Mouse (Mus musculus) stomach, embryonic 14.5 days (tissue): ENCODE data around the gene Slc35a2. TPM values are rescaled to one million over a fixed set of nuclear protein-coding genes. Genes with fewer than 3 reads are reported as not detected.

Source experiments
- ATAC-seq: fragments of 200-750 bp; cut with Nextera tagmentation; 2 replicates; pipeline ENCODE4 v1.8.0; 2017; ENCODE audit warnings: low read depth, moderate TSS enrichment; ENCODE audit not compliant: insufficient number of reproducible peaks, insufficient read depth, low FRiP score
- H3K27ac ChIP-seq: fragments of 300-500 bp; sonication (generic); 2 replicates; pipeline ENCODE4 v1.5.1; 2014; ENCODE audit warnings: mild to moderate bottlenecking, low read length, moderate library complexity, mixed read lengths
- H3K27me3 ChIP-seq: fragments of 300-500 bp; sonication (generic); 2 replicates; pipeline ENCODE4 v1.6.1; 2014; ENCODE audit warnings: low read length, control low read depth, mixed read lengths; ENCODE audit not compliant: control insufficient read depth, insufficient read depth
- H3K36me3 ChIP-seq: fragments of 300-500 bp; sonication (generic); 2 replicates; pipeline ENCODE4 v1.6.1; 2014; ENCODE audit warnings: mild to moderate bottlenecking, control low read depth, low read length, moderate library complexity, mixed read lengths; ENCODE audit not compliant: control insufficient read depth, insufficient read depth
- H3K4me1 ChIP-seq: fragments of 300-500 bp; sonication (generic); 2 replicates; pipeline ENCODE4 v1.6.1; 2014; ENCODE audit warnings: low read length, control low read depth, mixed read lengths; ENCODE audit not compliant: control insufficient read depth, insufficient read depth
- H3K4me2 ChIP-seq: fragments of 300-500 bp; sonication (generic); replicated peaks from 2 replicates; pipeline ENCODE4 v1.6.1; 2014; ENCODE audit warnings: low read depth, low read length, control low read depth
- H3K4me3 ChIP-seq: fragments of 300-500 bp; sonication (generic); 2 replicates; pipeline ENCODE4 v1.5.1; 2014; ENCODE audit warnings: low read depth, low read length, control low read depth
- H3K9ac ChIP-seq: fragments of 300-500 bp; sonication (generic); replicated peaks from 2 replicates; pipeline ENCODE4 v1.6.1; 2014; ENCODE audit warnings: low read depth, mild to moderate bottlenecking, control low read depth, low read length, moderate library complexity, mixed read lengths
- H3K9me3 ChIP-seq: fragments of 300-500 bp; sonication (generic); 2 replicates; pipeline ENCODE4 v1.6.1; 2016; ENCODE audit warnings: low read depth, low read length, control low read depth; ENCODE audit not compliant: control insufficient read depth
- WGBS: fragments of 180-500 bp; shearing (Covaris S2); extraction: QIAGEN DNeasy Blood & Tissue Kit; methylation state at CpG from one replicate; pipeline ENCODE4 v1.1.7; 2014; 5-methylcytosine and 5-hydroxymethylcytosine counted together
- polyA plus RNA-seq: library from polyadenylated mRNA; unstranded; fragments of >200 nt; fragmentation: Nextera tagmentation; extraction: Ambion mirVana; gene quantifications from 2 replicates; pipeline ENCODE4 v1.2.1, GENCODE M21; 2014

Gene Slc35a2
- polyA plus RNA-seq, 1 experiment from 2014 or later: 17.4 TPM

DNA sequence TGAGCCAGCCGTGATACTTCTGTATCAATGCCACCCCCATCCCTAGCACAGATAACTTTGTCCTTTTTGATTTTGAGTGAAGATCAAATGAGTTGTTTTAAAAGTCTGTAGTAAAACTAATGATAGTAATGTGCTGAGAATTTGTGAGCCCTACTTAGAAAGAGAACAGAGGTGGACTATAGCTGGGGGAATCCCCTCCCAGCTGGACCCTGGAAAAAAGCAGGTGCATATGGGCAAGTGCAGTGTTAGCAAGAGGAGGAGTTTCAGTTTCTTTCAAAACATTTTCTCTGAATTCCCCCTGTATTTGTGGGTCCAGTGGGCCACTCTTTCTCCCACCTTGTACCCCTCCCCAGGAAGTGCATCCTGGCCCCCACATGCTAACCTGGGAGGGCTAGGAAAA lies 20.6 kb upstream of the Slc35a2 start:
- Histone ChIP-seq H3K4me3 (no peak overlapping the region), H3K27me3 (no peaks in the 10 kb centered on the region), H3K27ac (no peak overlapping the region), H3K9ac (no peak overlapping the region), H3K4me2 (no peak overlapping the region), H3K9me3 (no peaks in the 10 kb centered on the region), H3K36me3 (peaks cover 6% of the 10 kb centered on the region), H3K4me1 (no peaks in the 10 kb centered on the region)
- 83% methylated on average over 1 of the region's 1 CpGs for WGBS
- ATAC-seq: no peak

DNA sequence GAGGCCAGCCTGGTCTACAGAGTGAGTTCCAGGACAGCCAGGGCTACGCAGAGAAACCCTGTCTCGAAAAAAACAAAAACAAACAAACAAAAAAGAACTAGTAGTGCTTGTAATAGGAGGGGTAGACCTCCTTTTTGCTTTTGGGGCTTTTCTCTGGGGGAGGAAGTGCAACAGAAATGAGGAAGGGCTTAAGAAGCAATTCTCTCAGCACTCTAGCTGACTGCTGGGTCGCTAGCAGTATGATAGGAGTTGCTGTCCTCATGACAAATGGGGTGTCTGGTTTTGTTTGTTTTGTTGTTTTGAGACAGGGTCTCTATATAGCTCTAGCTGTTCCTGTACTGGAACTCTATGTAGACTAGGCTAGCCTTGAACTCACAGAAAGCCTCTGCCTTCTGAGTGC lies 19.3 kb upstream of the Slc35a2 start:
- H3K9ac ChIP-seq: no peak overlapping the region
- no peak for ATAC-seq
- 76% methylated on average over 3 of the region's 3 CpGs for WGBS
- no peak overlapping the region for H3K27ac ChIP-seq
- H3K9me3 ChIP-seq: no peaks in the 10 kb centered on the region
- H3K4me3 ChIP-seq: no peak overlapping the region
- no peaks in the 10 kb centered on the region for H3K4me1 ChIP-seq
- H3K4me2 ChIP-seq: no peak overlapping the region
- H3K36me3 ChIP-seq: peaks cover 6% of the 10 kb centered on the region
- H3K27me3 ChIP-seq: no peaks in the 10 kb centered on the region

DNA sequence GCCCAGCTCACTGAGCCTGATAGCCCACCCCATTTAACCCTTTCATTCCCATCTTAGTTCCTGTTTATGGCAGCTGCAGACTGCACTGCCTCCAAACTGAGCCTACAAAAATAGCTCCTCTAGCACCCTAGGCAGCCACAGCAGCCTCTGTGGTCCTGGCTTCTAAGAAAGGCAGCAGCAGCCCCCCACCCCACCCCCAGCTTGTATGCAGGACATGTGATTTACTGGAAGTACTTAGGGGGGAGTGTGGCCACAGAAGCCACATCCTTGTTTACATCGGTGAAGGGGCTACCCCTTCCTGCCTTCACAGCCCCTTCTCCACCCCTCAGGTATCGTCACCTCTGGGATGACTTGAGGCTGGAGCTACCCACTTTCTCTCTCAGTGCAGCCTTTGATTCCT lies 18.5 kb upstream of the Slc35a2 start:
- Histone ChIP-seq H3K4me1 (no peaks in the 10 kb centered on the region), H3K36me3 (peaks cover 6% of the 10 kb centered on the region), H3K27ac (no peak overlapping the region), H3K9me3 (no peaks in the 10 kb centered on the region), H3K4me2 (no peak overlapping the region), H3K27me3 (no peaks in the 10 kb centered on the region), H3K4me3 (no peak overlapping the region), H3K9ac (no peak overlapping the region)
- no peak for ATAC-seq
- 78% methylated on average over 2 of the region's 2 CpGs for WGBS

DNA sequence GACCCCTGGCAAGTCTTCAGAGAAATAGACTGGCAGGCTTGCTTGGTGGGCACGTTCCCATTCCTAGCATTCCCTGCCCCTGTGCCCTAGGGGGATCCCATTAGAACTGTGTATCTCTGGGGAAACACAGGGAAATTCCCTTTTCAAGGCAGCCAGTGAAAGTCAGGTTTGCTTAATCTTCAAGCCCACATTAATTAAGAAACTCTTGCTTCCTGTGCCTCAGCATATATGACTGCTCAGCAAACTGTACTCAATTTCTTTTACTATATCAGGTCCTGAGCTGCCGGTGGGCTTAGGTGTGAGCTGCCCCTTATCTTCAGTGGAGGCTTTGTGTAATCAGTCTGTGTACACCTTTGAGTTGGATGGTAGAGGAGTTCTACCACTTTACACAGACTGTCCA lies 18.0 kb upstream of the Slc35a2 start:
- Histone ChIP-seq H3K27ac (no peak overlapping the region), H3K4me1 (no peaks in the 10 kb centered on the region), H3K9me3 (no peaks in the 10 kb centered on the region), H3K4me2 (no peak overlapping the region), H3K4me3 (no peak overlapping the region), H3K27me3 (no peaks in the 10 kb centered on the region), H3K36me3 (peaks cover 6% of the 10 kb centered on the region), H3K9ac (no peak overlapping the region)
- 49% methylated on average over 2 of the region's 2 CpGs for WGBS
- ATAC-seq: peak; percentile 37; the same call in 1 of the 2 replicates

DNA sequence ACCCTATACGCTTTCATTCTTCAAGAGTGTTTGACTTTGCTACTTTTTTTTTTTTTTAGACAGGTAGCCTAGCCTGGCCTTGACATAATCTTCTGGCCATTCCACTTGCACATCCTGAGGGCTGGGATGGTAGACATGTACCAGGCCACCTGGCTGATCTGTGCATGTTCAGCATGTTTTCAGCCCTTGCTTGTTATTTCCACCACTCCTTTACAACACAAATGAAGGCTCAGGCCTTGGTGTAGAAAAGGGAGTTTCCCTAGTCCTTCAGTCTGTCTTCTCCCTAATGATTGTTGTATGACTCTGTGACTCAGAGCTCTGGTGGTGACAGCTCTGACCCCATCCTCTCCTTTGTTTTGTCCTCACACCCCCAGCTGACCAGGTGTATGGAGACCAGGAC lies 16.7 kb upstream of the Slc35a2 start:
- WGBS: 91% methylated on average over 1 of the region's 1 CpGs

DNA sequence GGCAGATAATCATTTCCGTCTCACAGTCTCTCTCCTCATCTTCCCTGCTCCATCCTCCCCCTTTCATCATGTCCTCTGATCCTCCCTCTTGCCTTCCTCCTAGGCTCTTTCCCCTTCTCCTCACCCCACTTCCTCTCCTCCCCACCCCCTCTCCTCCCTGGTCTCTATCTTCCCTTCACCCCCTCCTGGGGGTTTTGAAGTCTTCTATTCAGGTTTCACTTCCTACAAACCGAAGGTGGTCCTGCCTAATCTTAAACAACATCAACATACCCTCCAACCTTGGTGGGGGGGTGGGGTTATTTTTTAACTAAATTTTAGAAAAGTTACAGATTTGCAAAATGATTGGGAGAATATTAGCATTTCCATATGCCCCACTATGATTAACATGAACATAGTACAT lies 15.3 kb upstream of the Slc35a2 start:
- no peak overlapping the region for H3K27ac ChIP-seq
- no peaks in the 10 kb centered on the region for H3K27me3 ChIP-seq
- no peak overlapping the region for H3K4me2 ChIP-seq
- peaks cover 8% of the 10 kb centered on the region for H3K36me3 ChIP-seq
- H3K9ac ChIP-seq: no peak overlapping the region
- H3K9me3 ChIP-seq: no peaks in the 10 kb centered on the region
- 52% methylated on average over 2 of the region's 2 CpGs for whole genome bisulfite sequencing
- ATAC-seq: no peak
- H3K4me1 ChIP-seq: no peaks in the 10 kb centered on the region
- H3K4me3 ChIP-seq: no peak overlapping the region

More for the DNA sequence above, 16.7 kb upstream of the Slc35a2 start:
- no peak overlapping the region for H3K4me3 ChIP-seq
- no peak for ATAC-seq
- H3K36me3 ChIP-seq: peaks cover 6% of the 10 kb centered on the region
- no peak overlapping the region for H3K4me2 ChIP-seq
- no peaks in the 10 kb centered on the region for H3K4me1 ChIP-seq
- H3K9ac ChIP-seq: no peak overlapping the region
- no peaks in the 10 kb centered on the region for H3K27me3 ChIP-seq
- no peaks in the 10 kb centered on the region for H3K9me3 ChIP-seq
- no peak overlapping the region for H3K27ac ChIP-seq

DNA sequence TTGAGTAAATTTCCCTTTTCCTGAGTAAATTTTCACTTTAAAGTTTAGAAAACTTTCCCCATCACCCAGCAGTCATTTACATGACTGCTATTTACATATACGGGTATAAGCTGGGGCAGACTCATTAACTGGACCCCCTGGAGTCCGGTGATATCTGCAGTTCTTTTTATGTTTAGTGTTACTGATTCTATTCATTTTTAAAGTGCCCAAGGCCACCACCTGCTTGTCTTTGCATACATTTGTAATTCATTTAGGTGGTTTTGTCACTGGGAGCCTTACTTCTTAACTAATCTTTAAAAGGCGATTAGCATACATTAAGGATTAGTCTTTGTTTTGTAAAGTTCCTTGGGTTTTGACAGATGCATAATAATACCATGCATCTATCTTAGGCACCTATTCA lies 14.0 kb upstream of the Slc35a2 start:
- peaks cover 10% of the 10 kb centered on the region for H3K36me3 ChIP-seq
- H3K4me2 ChIP-seq: no peak overlapping the region
- H3K4me3 ChIP-seq: no peak overlapping the region
- no peak for ATAC-seq
- no peak overlapping the region for H3K9ac ChIP-seq
- H3K27me3 ChIP-seq: no peaks in the 10 kb centered on the region
- no peaks in the 10 kb centered on the region for H3K9me3 ChIP-seq
- WGBS: 47% methylated on average over 3 of the region's 3 CpGs
- H3K4me1 ChIP-seq: no peaks in the 10 kb centered on the region
- no peak overlapping the region for H3K27ac ChIP-seq

DNA sequence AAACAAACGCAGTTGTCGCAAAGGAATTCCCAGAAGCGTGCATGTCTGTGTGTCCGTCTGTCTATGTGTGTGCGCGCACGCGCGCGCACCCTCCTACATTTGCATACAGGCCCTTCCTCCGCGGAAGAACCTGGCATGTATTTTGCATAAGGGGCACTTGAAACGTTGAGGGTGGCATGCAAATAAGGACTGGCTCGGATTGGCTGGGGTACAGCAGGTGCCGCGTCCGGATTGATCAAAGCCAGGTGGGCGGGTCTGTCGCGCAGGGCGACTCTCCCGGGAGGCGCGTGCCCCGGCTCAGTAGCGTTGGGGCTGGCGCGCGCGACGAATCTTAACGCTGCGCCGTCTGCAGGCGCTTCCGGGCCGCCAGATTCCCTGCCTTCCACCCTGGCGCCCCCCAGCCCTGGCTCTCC lies 5.8 kb upstream of the Slc35a2 start, which contains the start of gene Pim2:
Gene Pim2 (plus strand): TSS at position 256 of the 413 bp plus-strand sequence.
- peak within 1 kb of the TSS; percentile 85 for H3K4me2 ChIP-seq
- ATAC-seq: peak; percentile 93
- 16% methylated on average over 38 of the region's 38 CpGs for WGBS
- no peak within 1 kb of the TSS for H3K27ac ChIP-seq
- H3K4me3 ChIP-seq: peak within 1 kb of the TSS; percentile 35
- no peaks in the 10 kb centered on the region for H3K9me3 ChIP-seq
- H3K9ac ChIP-seq: no peak within 1 kb of the TSS; the same call in 1 of the 2 replicates
- peaks cover 4% of the 10 kb centered on the region; the same call in 1 of the 2 replicates for H3K36me3 ChIP-seq
- no peaks in the 10 kb centered on the region for H3K27me3 ChIP-seq
- no peaks in the 10 kb centered on the region for H3K4me1 ChIP-seq

DNA sequence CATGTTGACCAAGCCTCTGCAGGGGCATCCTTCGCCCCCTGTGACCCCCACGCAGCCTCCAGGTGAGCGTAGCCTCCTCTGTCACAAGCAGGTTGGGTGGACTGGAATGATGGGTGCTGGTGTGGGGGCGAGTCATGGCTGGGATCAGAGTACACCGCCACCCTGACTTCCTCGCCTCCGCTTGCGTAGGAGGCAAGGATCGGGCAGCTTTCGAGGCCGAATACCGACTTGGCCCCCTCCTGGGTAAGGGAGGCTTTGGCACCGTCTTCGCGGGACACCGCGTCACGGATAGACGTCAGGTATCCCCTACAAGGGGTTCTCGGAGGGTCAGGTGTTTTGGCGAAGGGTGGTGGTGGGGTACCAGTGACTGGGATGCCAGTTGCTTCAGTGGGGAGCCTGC lies 5.3 kb upstream of the Slc35a2 start:
- no peaks in the 10 kb centered on the region for H3K9me3 ChIP-seq
- H3K4me3 ChIP-seq: peak overlapping the region; percentile 35
- H3K9ac ChIP-seq: no peak overlapping the region; the same call in 1 of the 2 replicates
- 25% methylated on average over 21 of the region's 21 CpGs for WGBS
- peaks cover 2% of the 10 kb centered on the region; the same call in 1 of the 2 replicates for H3K36me3 ChIP-seq
- H3K27me3 ChIP-seq: no peaks in the 10 kb centered on the region
- H3K4me2 ChIP-seq: peak overlapping the region; percentile 85
- no peaks in the 10 kb centered on the region for H3K4me1 ChIP-seq
- H3K27ac ChIP-seq: no peak overlapping the region
- peak; percentile 16; the same call in 1 of the 2 replicates for ATAC-seq
